Mouse (Mus musculus) induced T-regulatory cell, adult 2 months (primary cell): Measurements from ENCODE around the gene Lgi1.

Experiments used
- DNase-seq: peaks from one replicate; pipeline ENCODE4 v3.0.0-alpha.2; 2012; ENCODE audit warnings: low read depth

The Lgi1 gene

DNA sequence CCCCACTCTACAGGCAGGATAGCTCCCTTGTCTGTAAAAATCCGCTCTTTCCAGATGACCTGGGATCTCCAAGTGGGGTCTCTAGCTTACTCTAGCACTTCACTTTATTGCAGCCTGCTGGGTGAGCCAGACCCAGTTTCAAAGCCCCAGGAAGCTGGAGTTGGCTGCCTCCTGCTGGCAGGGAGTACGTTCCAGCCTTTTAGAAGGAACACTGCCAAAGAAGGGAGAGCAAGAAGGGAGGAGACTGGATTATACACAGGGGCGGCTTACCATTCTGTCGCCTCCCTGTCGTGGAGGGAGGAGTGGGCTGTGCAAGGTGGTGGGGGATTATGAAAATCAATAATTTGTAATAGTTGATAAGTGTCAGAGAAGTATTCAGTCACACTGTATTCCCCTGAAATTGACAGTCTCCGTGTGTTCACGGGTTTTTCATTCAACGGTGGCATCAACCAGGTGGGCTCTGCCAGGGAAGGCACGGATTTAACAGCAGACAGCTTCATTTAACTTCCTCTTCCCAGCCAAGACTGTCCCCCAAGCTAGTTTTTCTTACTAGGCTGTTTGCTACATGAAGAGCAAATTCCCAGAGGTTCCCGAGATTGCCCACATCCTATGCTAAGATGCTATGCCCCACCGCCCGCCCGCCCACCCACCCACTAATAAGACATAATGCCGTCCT is 369 bp upstream of the Lgi1 start:
- no peak for DNase-seq

DNA sequence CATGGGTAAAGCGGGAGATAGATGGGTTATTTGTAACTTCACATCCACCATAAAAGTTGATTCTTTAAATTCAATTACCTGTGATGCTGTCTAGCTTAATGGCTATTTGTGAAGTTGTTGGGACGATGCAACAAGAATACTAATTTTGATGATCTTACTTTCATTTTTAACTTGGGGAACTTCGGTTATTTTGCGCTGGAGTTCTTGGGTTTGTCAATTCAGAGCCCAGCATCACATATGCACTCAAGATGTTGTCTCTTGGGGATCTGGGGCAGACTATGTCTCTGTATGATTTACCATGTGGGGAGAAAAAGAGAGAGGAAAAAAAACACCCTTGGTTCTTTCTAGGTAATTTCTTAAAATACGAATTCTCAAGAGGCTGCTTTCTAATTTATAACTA is 1.4 kb downstream of the Lgi1 start:
- DNase-seq = no peak

- no peak for DNase-seq
These were observed 3.1 kb downstream of the Lgi1 start for GRCm38 (mm10) chr19:38267469-38267868.

- no peak for DNase-seq
These were observed 6.7 kb downstream of the Lgi1 start for GRCm38 (mm10) chr19:38271071-38271470.

DNA sequence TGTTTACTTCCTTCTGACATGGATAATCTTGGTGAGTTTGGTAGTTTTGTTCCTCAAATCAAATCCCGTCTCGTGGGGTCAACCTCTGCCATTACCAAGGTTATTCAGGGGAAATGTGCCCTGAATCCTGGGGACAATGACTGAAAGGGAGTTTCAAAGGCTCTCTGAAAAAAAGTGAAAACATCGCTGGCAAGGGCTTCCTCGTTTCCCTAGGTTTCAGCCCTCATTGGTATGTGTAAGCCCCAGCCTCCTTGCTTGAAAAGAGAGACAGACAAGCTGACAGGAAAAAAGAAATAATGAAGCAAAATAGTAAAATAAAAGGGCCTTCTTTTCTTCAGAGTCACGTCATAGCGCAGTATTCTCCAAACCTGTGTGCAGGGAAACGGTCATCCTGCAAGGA is 9.5 kb downstream of the Lgi1 start:
- DNase-seq = no peak

- DNase-seq = no peak
These were observed 10.5 kb downstream of the Lgi1 start for GRCm38 (mm10) chr19:38274747-38275421.

GRCm38 (mm10) chr19:38276226-38276625 is 11.9 kb downstream of the Lgi1 start:
- no peak for DNase-seq

- no peak for DNase-seq
These were observed 15.9 kb downstream of the Lgi1 start for GRCm38 (mm10) chr19:38280242-38280641.

DNA sequence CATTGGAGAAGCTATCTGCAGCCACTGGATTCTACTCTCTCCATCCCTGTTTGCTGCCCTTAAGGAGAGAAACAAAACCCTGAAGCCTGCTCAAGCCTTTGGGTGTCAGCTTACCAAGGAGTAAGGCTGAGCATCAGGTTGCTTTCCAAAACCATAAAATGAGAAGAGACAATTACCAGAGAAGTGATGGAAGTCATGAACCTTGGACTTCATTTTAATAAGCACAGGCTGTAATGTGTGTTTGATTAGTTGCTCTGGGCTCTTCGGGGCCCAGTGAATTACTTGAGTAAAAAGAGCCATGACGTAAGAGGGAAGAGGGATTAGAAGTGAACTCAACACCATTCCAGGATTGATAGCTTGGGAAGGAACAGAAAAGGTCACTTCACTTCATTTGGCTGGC is 18.1 kb downstream of the Lgi1 start:
- DNase-seq = no peak

DNA sequence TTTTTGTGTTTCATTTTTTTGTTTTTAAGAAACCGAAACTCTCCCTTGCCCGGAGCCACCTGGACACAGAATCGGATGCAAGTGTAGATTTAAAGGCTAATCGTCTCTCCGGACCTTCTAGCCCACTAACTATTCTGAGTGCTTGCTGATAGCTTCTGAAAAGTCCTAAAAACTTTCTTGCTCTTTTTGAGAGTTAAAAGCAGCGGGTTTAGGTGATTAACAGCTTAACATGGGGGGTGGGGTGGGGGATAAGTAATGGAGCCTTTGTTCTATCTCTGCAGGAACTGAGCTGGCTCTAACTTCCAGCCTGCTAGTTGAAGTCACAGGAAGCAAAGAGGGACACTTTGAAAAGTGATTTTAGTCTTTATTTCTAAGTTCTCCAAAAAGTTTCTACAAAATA is 24.2 kb downstream of the Lgi1 start:
- no peak for DNase-seq

DNA sequence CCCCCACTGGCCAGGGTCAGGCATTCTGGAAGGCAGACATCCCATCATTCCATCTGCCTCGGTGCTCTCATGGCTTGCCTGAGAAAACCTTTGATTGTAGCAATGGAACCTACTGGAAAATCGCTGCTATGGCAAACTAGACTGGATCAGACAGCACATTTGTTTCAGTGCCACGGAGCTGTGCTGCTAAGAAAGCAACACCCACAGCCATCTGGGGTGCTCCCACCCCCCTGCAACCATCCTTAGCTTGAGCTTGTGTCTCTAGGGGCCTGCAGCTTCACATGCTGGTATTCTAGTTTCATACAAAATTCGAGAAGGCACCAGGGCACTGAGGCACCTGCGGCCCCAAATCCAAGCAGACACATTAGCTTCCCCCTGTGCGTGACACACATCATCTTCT is 27.1 kb downstream of the Lgi1 start:
- no peak for DNase-seq

DNA sequence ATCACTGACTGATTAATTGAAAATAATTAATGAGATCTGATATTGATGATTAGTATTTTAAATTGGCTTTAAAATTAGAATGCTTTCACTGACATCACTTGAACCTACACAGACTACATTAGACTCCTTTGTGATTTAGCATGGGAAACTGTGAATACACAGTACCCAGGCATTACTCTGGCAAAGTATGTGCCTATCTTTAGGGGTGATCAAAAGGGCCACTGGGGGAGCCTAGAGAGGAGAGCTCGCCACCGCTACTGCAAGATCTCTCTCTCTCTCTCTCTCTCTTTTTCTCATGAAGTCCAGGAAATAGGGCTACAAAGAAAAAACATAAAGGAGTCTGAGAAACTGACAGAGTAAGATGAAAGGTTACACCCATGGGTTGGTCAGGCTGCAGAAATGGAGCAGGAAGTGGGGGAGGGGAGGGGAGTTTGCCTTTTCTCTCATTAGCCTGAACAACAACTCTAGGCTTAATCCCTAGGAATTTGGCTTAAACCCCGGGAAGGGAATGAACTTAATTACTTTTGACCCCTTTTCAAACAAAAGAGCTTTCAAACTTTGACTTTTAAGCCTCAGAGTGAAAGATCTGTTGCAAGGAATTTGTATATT is 33.8 kb downstream of the Lgi1 start:
- peak; percentile 62 for DNase-seq

DNA sequence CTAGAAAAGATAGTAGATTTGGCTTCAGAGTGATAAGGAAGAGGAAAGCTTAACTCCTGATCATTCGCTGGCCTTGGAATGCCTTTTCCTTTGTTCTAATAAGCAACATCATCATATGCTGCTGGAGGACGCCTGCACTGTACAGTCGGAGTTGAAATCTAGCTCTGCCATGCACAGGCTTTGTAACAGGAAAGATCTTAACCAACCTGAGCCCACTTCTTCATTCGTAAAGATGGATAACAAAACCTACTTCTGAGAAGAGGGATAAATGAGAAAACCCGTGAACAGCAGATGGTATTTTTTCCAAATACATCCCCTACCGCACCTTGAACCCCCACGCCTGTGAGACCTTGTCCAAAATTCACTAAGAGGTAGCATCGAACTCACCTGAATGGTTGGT is 43.8 kb downstream of the Lgi1 start:
- DNase-seq = no peak

DNA sequence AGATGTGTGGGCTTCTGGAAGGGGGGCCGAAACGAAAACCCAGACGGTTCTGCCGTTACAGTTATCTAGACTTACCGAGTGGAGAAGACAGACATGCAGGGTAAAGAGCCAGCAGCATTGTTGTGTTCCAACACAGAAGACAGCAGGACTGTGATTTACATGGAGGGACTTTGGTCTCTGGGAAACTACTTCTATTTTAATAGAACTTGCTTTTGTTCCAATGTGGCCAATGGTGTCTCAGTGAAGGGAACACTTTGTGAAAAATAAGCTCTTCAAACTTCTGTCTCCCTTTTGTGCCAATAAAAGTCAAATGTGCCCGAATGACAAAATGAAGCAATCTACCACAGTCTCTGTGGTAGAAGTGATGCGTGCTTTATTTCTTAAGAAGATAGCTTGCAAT is 50.8 kb downstream of the Lgi1 start:
- DNase-seq = no peak

GRCm38 (mm10) chr19:38316602-38317313 is 52.4 kb downstream of the Lgi1 start:
- no peak for DNase-seq

DNA sequence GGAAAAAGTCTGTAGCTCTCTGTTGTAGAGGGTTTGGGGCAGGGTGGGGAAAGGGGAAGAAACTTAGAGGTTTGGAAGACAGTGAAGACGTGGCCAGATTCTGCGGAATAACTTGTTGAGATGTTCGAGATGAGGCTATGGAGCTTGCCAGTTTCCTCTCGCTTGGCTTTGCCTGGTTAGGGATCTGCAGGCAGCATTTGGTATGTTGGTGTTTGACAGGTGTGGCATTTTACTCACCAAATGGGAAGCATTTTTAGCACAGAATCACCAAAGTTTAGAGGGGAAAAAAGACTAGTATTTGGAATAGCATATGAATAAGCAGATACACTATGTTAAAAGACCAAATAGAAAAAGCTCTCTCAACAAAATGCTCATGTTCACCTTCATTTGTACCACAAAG is 54.0 kb downstream of the Lgi1 start:
- no peak for DNase-seq

DNA sequence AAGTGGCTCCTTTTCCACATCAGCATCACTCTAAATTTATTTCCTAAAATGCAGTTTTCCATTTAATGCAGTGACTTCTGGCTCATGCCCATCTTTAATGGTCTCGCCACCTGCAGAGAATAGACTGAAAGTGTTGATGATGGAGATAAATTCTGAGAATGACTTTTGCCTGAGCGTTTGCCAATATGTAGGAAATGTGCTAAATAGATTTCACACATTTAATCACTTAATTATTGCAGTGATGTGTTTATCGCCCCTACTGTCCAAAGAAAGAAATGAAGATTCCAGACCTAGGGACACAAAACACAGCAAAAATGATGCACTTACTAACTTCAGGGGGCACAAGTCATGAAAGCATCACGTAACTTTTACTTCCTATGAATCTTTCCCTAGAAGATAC is 54.8 kb downstream of the Lgi1 start:
- no peak for DNase-seq

GRCm38 (mm10) chr19:38320651-38321188 is 56.4 kb downstream of the Lgi1 start:
- no peak for DNase-seq

- DNase-seq = no peak
These were observed 59.4 kb downstream of the Lgi1 start for GRCm38 (mm10) chr19:38323726-38324125.

DNA sequence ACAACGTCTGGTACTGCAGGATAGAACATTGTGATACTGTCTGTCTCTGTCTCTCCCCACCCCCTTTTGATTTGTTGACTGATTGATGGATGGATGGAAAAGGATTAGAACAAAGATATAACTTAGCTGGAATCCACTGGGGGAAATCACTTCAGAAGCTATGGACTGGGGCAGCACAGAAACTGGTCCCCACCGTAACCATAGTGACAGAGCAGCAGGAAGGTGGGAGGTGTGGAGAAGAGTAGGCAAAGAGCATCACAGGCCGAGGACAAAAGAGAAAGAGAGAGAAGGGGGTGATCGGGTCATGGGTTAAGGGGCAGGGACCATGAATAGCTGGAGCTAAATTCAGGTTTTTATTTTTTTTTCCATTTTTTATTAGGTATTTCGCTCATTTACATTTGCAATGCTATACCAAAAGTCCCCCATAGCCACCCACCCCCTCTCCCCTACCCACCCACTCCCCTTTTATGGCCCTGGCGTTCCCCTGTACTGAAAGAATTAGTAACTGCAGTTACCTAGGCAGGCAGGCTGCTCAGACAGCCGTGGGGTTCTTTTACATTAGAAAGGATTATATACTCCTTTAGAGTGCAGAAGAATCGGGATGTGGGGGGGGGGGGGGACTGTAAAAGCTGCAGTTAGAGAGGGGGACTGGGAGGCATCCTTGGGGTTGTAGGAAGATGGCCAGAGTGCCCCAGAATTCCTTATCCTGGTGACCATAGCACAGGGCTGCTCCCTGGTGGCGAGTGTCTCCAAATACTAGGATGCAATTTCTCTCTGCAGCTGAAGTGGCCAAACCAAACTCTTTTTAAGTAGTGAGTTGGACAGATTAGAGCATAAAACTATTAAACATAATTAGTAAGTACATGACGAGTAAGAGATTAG is 60.1 kb downstream of the Lgi1 start:
- DNase-seq = no peak

DNA sequence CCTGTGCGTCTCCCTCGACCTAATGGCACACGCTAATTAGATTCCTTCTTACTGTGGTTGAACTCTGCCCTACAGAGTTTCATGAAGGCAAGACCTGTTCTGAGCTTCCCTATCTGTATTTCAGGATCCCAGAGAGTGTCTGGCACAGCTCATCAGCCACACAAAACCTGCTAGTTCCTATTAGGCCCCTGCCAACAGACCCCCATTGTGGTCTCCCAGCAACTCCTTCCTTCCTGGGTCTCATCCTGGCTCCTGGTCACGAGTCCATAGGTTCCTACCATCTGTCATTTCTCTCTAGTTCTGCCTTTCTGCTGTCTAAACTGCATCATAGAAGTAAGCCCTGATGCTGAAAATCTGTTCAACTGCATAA is 60.7 kb downstream of the Lgi1 start:
- DNase-seq = no peak

- DNase-seq = no peak
These were observed 61.5 kb downstream of the Lgi1 start for GRCm38 (mm10) chr19:38325854-38326253.
